Mouse (Mus musculus): Measurements from ENCODE around the gene Krtap8-1.

DNA sequence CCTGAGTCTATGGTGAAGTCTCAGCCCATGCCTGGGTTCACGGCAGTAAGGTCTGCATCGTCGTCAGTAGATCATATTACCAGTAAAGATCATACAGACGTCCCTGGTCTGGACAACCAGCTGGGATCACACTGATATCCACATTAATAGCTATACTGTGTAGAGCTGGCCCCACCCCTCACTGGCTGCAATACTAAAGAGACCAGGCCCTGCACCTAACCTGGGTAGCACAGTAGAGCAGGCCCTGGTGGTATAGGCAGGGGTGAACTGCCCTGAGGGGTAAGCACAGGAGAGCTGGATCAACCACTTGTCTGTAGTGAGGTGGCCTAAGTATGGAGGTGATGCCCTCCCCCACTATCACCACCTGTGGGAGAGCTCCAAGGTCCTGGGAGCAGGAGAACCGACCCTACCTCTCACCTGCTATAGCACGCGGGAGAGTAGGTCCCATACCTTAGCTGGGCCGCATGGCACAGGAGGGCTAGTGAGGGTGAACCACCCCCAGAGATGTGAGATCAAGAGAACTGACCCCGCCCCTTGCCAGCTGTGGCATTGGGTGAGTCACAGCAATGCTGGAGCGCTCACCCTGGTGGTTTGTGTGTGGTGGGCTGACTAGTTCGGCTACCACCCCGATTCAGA, 10.0 kb downstream of the Krtap8-1 start:
- TF ChIP-seq CTCF (IDR thresholded peaks at IDR 0.05; ENCODE audit: insufficient read depth, low read length), result no peak
- no peak for TF ChIP-seq POLR2A (IDR thresholded peaks at IDR 0.05; ENCODE audit: borderline replicate concordance, extremely low read depth, low read depth, low read length)

Measured in lung, adult 2 months (tissue).